Mouse (Mus musculus) cerebellum, adult 2 months (tissue): ENCODE results near the gene Spdya.
"Not testable (repeated sequence)": the region's sequence is repeated elsewhere in the genome, so short reads cannot be mapped to it uniquely, and the experiment has no call there.

Experiments
- CTCF ChIP-seq: fragments of 200-500 bp; IDR thresholded peaks from 2 replicates; pipeline ENCODE4 v1.5.1; 2011; ENCODE audit warnings: low read depth, mild to moderate bottlenecking, control low read depth, low read length, moderate library complexity, borderline replicate concordance; ENCODE audit not compliant: insufficient read depth
- POLR2A ChIP-seq: fragments of 200-500 bp; IDR thresholded peaks from 2 replicates; pipeline ENCODE4 v1.6.1; 2011; ENCODE audit warnings: low read length, control low read depth, borderline replicate concordance; ENCODE audit not compliant: insufficient read depth

GRCm38 (mm10) chr17:71639056-71639455 lies 87.2 kb downstream of the Spdya start:
- not testable (repeated sequence) for TF ChIP-seq POLR2A, CTCF
